Mouse (Mus musculus): Measurements from ENCODE around the gene Gm10226. TPM values are rescaled to one million over a fixed set of nuclear protein-coding genes. Genes with fewer than 3 reads are reported as not detected.
"Not testable (repeated sequence)": the region's sequence is repeated elsewhere in the genome, so short reads cannot be mapped to it uniquely, and the experiment has no call there.

Gene Gm10226
- polyA plus RNA-seq, 1 experiment from 2014 or later: 4.9 TPM

DNA sequence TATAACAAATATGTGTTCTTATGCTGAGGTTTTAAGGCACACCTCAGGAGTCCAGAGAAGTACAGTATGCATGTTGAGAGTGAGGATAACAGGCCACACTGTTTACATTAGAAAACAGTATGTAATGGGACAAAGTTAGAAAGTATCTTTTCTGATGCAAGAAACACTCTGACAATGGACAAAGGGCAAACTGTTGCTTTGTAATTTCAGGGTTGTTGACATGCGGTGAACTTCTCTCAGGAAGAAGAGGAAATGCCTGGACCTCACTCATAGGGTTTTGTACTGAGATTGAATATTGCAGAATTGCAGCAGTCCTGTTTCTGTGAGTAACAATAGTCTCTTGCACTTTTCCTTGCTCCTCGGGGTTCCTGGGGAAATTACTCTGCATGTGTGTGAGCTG, 16.7 kb downstream of the Gm10226 start:
- 63% methylated on average over 2 of the region's 2 CpGs for WGBS
- DNase-seq (ENCODE audit: low spot score): no peak
- Histone ChIP-seq H3K27ac (peak overlapping the region; percentile 42; the same call in 1 of the 2 replicates), H3K4me3 (peak overlapping the region; percentile 73), H3K36me3 (peaks cover 23% of the 10 kb centered on the region; the same call in 1 of the 2 replicates), H3K9me3 (no peaks in the 10 kb centered on the region), H3K4me1 (peaks cover 4% of the 10 kb centered on the region; the same call in 1 of the 2 replicates), H3K27me3 (ENCODE audit: insufficient read depth, poor library complexity, severe bottlenecking) (no peaks in the 10 kb centered on the region)

DNA sequence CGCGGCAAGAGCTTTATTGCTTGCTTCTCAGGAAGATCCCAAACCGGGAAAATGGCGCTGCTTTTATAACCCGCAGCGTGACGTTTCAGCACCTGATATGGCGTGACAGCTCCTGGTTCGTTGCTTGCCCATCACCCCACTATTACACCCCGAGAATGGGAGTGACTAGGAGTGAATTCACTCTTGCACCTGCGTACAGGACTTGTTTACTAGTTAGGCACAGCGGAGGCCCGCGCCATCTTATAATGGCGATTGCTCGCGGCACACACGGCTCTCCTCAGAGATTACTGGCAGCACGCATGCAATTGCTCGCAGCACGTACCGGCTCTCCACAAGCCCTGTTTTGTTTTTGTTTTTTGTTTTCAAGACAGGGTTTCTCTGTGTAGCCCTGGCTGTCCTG, 38.8 kb downstream of the Gm10226 start, which contains the start of gene Zfp229:
Gene Zfp229 (plus strand): TSS at position 301 of the 400 bp plus-strand sequence.
- not testable (repeated sequence) for DNase-seq (ENCODE audit: low spot score); H3K4me3 ChIP-seq; H3K36me3 ChIP-seq; H3K4me1 ChIP-seq; H3K27ac ChIP-seq; H3K9me3 ChIP-seq; H3K27me3 ChIP-seq (ENCODE audit: insufficient read depth, poor library complexity, severe bottlenecking)
- 92% methylated on average over 15 of the region's 22 CpGs for WGBS

DNA sequence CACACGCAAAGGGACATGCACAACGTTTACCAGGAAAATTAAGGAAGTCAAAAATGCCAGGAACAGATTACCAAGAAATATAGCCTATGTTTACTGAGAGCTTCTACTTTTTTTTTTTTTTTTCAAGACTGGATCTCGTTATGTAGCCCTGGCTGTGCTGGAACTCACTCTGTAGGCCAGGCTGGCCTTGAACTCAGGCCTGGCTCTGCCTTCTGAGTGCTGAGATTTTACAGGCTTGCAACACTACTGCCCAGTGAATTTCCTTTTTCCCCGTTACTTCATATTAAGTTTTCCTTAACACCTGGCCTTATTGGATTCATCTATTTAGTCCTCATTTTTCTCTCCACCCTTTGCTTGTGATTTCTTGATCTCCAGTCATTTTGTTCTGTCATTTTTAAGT, 41.4 kb downstream of the Gm10226 start:
- H3K27ac ChIP-seq: peak overlapping the region; percentile 95
- H3K4me3 ChIP-seq: peak overlapping the region; percentile 70
- WGBS: 90% methylated on average over 4 of the region's 4 CpGs
- no peaks in the 10 kb centered on the region for H3K9me3 ChIP-seq
- no peaks in the 10 kb centered on the region for H3K27me3 ChIP-seq (ENCODE audit: insufficient read depth, poor library complexity, severe bottlenecking)
- DNase-seq (ENCODE audit: low spot score): no peak
- H3K4me1 ChIP-seq: peaks cover 7% of the 10 kb centered on the region; the same call in 1 of the 2 replicates
- H3K36me3 ChIP-seq: peaks cover 7% of the 10 kb centered on the region; the same call in 1 of the 2 replicates

DNA sequence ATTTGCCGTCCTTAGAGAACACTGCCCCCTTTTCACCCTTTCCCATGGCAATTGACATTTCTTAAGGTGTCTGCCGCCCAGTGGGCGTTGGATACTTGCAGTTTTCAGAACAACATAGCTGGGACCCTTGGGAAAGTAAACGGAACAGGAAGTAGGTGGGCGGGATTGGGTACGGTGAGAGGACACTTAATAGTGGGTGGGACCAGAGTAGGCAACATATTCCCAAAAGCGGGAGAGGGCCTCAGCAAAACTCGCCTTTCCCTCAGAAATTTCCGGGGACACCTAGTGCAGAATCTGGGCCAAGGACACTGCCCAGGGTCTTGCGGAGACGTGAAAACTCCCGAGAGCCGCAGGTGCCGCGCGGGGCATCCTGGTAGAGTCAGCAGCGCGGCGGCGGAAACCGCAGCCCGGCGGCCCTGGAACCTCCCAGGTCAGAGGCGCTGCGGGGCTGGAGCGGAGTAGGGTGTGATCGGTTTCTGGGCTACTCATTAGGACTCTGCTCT, 41.9 kb downstream of the Gm10226 start:
- Histone ChIP-seq H3K27me3 (ENCODE audit: insufficient read depth, poor library complexity, severe bottlenecking) (no peaks in the 10 kb centered on the region), H3K4me1 (peaks cover 7% of the 10 kb centered on the region; the same call in 1 of the 2 replicates), H3K36me3 (peaks cover 7% of the 10 kb centered on the region; the same call in 1 of the 2 replicates), H3K4me3 (peak overlapping the region; percentile 70), H3K27ac (peak overlapping the region; percentile 95), H3K9me3 (no peaks in the 10 kb centered on the region)
- under 1% methylated on average over 27 of the region's 27 CpGs for WGBS
- peak; percentile 93 for DNase-seq (ENCODE audit: low spot score)

Other genes with a start within 250 kb of the Gm10226 start
- gene Zfp51, start 241.5 kb upstream of the Gm10226 start, polyA plus RNA-seq (2016; fragmentation: Nextera tagmentation; extraction: Ambion mirVana): 13.2 and 14.1 TPM in 2 replicates
- gene Zfp53, start 202.9 kb upstream of the Gm10226 start, polyA plus RNA-seq (2016; fragmentation: Nextera tagmentation; extraction: Ambion mirVana): 6.4 and 8.0 TPM in 2 replicates
- 2.0 and 2.1 TPM in 2 replicates for gene Zfp52, start 156.3 kb upstream of the Gm10226 start, polyA plus RNA-seq (2016; fragmentation: Nextera tagmentation; extraction: Ambion mirVana)
- gene Zfp948, start 124.9 kb upstream of the Gm10226 start, polyA plus RNA-seq (2016; fragmentation: Nextera tagmentation; extraction: Ambion mirVana): 15.6 and 19.0 TPM in 2 replicates
- 2.7 and 2.9 TPM in 2 replicates for gene Zfp983, start 41.2 kb upstream of the Gm10226 start, polyA plus RNA-seq (2016; fragmentation: Nextera tagmentation; extraction: Ambion mirVana)
- gene Zfp760, start 15.9 kb downstream of the Gm10226 start, polyA plus RNA-seq (2016; fragmentation: Nextera tagmentation; extraction: Ambion mirVana): 7.8 and 11.0 TPM in 2 replicates
- gene Zfp229, start 38.9 kb downstream of the Gm10226 start, polyA plus RNA-seq (2016; fragmentation: Nextera tagmentation; extraction: Ambion mirVana): 5.8 and 6.6 TPM in 2 replicates
- 4.5 and 4.7 TPM in 2 replicates for gene Zfp820, start 153.9 kb downstream of the Gm10226 start, polyA plus RNA-seq (2016; fragmentation: Nextera tagmentation; extraction: Ambion mirVana)
- 3.9 and 5.1 TPM in 2 replicates for gene Zfp995, start 218.1 kb downstream of the Gm10226 start, polyA plus RNA-seq (2016; fragmentation: Nextera tagmentation; extraction: Ambion mirVana)

Measured in heart, embryonic 10.5 days (tissue).